Mouse (Mus musculus): ENCODE measurements around the gene Obsl1.
A peak's percentile ranks its signal among the peaks of the same experiment; 100 is the strongest.

The Obsl1 gene

DNA sequence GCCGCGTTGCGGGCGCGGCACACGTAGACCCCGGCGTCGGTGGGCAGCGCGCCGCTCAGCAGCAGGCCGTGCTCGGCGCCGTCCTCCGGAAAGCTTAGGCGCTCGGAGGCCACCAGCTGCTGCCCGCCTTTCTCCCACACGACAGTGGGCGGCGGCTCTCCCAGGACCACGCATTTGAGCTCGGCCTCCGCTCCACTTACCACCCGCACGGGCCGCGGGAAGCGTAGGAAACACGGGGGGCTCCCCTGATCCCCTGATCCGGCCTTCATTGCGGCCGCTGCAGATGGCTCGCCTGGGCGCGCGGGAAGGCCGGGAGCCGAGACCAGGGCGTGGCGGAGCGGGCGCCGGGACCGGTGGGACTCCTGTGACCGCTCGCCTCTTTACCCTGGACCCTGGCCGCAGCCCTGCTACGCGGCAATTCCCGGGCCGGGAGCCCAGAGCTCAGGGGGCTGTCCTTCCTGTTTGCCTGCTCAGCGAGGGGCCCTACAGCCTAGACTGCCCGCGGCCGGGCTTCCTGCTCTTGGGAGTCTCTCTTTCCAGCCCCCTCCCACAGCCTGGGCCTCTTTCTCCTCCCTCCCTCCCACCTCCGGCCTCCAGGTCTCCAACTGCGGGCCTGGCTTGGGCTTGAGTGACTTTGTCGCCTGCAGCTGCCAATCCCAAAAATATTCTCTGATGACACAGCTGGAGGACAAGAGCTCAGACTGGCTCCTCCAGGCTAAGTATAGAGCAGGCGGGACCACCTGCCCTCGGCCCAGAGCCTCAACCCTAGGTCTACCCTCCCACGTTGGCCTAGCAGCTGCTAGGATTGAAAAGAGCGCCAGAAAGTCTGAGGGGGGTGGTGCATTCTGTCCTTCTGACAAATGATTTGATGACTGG, at the start of gene Obsl1:
Gene Obsl1, minus strand, starts transcription at position 497 of the 876 bp plus-strand sequence.
- DNase-seq (ENCODE audit: low spot score): peak; percentile 41

DNA sequence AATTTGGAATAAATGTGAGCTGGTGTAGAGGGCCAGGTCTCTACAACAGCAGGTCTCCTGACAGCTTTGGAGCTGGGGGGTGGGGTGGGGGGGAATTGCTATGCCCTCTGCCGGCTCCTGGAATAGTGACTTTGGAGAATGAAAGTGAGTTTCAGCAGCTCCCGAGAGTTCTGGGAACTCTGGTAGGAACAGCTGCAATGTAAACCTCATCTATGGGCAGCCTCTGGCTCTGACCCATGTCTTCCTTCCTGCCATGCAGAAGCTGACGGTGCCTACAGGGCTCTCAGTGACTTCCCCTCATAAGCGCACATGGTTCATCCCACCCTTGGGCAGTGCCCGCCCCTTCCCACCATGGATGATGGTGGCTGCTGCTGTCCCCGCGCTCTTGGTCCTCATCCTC, 49.4 kb upstream of the Obsl1 start:
- DNase-seq (ENCODE audit: low spot score): no peak

DNA sequence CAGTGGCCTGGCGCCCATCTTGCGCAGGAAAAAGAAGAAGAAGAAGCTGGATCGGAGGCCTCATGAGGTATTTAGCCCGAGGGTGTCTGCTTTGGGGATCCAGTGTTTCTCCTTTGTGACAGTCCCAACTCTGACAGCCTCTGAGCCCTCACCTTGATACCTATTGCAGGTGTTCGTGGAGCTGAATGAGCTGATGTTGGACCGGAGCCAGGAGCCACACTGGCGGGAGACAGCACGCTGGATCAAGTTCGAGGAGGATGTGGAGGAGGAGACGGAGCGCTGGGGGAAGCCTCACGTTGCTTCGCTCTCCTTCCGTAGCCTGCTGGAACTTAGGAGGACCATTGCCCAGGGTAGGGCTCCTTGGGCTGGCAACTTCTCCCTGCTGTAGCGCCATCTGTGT, 44.3 kb upstream of the Obsl1 start:
- no peak for DNase-seq (ENCODE audit: low spot score)

DNA sequence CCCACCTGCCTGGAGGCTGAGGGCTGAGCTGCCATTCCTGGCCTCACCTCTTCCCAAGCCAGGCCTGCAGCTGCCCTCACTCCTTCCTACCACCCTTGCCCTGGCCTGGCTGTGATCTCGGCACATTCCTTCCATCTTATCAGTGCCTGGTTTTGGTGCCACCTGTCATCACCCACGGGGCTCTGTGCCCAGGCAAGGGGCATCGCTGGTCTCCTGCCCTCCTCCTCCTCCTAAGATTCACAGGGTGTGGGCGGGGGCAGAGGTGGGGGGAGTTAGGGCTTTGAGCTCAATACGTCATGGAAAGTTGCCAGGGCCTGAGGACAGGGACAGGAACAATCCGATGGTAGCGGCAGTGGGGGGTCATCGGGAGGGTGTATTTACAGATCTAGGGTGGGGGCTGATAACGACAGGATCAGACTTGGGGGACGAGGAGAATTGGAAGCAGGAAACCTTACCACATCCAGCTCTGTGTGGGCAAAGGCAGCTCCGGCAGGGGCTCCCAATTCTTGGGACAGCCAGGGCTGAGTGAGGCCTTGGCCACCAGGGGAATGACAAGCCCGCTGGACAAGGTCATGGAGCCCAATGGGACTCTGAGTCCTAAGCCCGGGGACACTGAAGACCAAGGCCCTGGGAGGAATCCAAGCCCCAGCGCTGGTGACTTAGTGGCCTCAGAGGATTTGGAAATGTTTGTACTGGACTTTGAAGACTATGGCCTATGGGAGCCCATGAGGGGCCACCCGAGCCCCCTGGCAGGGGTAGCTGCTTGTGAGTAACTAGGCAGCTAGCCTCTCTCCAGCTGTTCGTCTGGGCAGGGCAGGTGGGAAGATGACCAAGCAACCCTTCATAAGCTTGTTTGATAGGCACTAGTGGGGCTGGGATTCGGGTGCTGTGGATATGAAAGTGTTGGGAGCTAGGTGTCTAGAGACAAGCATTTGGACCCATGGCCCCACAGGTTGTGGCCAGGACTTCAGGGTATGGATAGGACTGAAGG, 43.3 kb upstream of the Obsl1 start:
- DNase-seq (ENCODE audit: low spot score): no peak

DNA sequence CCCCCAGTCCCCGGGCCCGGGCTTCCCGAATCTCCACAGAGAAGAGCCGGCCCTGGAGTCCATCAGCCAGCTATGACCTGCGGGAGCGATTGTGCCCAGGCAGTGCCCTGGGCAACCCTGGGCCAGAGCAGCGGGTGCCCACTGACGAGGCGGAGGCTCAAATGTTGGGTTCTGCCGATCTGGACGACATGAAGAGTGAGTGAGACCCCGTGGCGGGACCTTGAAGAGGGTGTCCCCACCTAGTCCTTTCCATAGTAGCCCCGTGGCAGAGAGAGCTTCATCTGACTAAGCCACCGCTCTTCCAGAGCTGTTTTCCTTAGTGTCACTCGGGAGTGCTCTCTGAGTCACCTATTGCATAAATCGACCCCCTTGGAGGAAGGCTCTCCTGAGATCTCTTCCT, 42.6 kb upstream of the Obsl1 start:
- no peak for DNase-seq (ENCODE audit: low spot score)

DNA sequence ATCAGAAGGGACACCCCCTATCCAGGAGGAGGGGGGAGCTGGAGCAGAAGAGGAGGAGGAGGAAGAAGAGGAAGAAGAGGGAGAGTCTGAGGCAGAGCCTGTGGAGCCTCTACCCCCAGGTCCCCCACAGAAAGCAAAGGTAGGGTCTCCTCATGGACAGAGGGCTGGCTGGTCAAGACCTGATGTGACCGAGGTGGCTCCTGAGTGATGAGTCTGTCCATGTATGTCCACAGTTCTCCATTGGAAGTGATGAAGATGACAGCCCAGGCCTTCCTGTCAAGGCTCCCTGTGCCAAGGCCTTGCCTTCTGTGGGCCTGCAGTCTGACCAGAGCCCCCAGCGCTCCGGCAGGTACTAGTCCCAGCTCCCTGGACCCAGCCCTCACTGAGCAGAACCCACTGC, 41.8 kb upstream of the Obsl1 start:
- DNase-seq (ENCODE audit: low spot score): no peak

DNA sequence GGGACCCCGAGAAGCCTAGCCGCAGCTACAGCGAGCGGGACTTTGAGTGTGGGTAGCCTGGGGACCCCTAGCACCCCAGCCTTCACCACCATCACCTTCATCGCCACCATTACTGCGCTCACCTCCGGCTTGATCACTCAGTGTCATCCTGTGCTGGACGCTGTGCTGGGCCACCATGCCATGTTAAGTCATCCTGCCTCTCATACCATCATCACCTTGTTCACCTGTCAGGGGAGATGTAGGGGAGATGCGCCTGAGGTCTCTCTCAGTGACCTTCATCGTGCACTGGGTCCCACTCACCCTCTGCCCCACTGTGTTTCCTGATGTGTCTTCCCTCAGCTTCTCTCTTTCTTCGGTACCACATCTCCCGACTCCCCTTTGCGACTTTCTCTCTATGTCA, 41.1 kb upstream of the Obsl1 start:
- DNase-seq (ENCODE audit: low spot score): no peak

DNA sequence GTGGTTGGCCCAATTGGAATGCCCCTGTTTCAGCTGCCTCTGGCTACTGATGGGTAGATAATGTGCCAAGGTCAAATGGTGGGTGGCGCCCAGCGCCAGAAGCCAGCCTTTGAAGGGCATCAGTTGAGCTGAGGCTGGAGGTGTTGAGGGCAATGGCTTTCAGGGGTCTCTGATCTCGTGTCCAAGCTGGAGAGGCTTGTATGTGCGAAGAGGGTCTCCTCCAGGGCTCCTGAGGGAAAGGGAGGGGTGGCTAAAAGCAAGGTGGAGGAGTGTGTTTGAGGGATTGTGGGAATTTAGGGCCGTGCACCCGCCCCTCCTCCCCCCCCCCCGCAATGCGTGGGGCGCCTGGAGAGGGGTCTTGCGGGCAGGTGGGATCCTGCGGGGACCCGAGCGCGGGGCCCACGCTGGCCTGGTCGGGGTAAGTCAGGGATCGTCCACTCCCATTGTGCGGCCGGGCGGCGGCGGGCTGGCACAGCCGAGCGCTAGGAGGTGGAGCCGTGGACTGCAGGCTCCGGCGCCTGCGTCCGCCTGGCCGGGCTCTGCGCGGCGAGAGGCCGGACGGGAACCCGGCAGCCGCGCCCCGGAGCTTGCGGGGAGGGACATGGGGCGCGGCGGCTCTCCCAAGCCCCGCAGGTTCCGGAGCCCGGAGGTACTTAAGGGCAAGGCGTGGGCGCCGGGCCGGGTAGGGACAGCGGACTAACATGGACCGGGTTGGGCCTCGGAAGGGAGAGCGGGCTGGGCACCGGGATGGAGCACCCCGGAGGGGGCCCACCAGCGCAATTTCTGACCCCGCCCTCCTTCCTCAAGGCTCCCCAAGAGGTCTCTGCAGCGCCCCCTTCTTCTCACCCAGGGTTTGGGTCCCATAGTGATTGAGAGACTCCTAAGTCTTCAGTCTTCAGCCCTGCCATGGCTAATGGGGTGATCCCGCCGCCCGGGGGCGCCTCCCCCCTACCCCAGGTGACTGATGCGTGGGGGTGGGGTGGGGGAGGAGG, 40.0 kb upstream of the Obsl1 start, which contains the start of gene Slc4a3:
Gene Slc4a3, plus strand, starts transcription at position 302 of the 992 bp plus-strand sequence.
- DNase-seq (ENCODE audit: low spot score): peak; percentile 45

DNA sequence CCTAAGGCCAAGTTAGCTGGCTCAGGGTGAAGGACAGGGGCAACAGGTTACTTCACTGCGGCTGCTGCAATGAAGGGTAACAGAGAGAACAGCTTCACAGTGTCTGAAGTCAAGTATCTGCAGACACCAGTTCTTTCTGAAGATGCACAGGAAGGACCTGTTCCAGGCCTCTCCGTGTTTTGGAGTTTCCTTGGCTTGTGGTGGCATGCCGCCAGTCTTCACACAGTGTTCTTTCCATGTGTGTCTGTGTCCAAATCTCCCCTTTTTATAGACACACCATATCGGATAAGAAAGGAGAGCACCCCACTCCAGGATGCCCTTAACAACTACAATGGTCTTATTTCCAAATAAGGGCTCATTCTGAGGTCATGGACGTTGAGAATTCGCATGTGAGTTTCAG, 38.1 kb upstream of the Obsl1 start:
- DNase-seq (ENCODE audit: low spot score): no peak

DNA sequence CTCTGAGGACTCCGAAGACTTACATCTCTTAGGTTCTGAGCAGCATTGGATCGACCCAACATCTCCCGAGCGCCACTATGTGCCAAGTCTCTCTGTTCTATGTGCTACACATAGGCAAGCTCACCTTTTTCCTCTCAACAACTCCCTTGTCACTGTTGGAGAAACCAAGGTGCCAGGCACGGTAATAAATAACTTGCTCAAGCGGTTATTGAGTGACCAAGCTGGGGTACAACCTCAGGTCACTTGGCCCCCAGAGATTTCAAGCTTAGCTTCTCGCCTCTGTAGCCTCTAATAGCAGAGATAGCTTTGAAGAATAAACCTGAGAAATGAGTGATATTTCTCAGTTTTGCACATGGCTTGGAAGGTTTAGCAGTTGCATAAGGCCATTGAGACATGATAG, 35.2 kb upstream of the Obsl1 start:
- DNase-seq (ENCODE audit: low spot score): no peak

DNA sequence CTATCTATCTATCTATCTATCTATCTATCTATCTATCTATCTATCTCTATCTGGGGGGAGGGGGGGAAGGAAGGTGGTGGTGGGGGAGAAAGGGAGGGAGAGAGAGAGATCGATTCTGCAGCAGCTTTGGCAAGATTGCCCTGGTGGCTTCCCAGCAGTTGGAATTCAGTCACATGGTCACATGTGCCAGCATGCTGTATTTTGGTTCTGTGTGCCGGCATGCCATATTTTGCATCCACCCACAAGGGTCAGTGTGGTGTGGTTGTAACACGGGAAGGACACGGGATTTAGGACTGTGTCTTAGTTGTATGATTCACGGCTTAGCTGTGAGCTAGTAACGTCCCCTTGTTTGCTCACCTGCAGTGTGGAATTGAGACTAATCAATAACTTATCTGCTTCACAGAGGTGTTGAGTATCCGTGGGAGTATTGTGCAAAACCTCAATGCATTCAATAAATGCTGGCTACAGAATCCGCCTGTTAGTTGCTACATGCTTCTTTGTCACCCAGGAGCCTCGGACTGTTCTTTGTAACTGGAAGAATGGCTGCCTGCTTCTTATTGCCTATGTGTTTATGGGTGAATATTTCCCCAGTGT, 32.4 kb upstream of the Obsl1 start:
- DNase-seq (ENCODE audit: low spot score): no peak

DNA sequence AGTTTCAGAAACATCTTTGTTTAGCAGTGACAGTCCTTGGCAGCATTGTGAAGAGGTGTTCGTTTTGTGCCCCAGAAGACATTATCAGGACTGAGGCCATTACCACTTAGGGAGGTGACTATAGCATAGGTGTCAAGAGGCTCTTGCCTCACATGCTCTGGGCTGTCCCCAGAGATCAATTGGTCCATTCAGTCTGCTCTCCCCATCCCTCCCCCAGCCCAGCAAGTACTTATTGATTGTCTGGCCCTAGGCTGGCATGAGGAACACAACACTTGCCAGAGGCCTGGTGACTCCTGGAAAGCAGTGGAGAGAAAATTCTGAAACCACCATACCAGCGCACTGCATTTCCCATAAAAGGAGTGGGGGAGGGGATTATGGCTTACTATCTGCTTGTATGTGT, 31.3 kb upstream of the Obsl1 start:
- DNase-seq (ENCODE audit: low spot score): no peak

DNA sequence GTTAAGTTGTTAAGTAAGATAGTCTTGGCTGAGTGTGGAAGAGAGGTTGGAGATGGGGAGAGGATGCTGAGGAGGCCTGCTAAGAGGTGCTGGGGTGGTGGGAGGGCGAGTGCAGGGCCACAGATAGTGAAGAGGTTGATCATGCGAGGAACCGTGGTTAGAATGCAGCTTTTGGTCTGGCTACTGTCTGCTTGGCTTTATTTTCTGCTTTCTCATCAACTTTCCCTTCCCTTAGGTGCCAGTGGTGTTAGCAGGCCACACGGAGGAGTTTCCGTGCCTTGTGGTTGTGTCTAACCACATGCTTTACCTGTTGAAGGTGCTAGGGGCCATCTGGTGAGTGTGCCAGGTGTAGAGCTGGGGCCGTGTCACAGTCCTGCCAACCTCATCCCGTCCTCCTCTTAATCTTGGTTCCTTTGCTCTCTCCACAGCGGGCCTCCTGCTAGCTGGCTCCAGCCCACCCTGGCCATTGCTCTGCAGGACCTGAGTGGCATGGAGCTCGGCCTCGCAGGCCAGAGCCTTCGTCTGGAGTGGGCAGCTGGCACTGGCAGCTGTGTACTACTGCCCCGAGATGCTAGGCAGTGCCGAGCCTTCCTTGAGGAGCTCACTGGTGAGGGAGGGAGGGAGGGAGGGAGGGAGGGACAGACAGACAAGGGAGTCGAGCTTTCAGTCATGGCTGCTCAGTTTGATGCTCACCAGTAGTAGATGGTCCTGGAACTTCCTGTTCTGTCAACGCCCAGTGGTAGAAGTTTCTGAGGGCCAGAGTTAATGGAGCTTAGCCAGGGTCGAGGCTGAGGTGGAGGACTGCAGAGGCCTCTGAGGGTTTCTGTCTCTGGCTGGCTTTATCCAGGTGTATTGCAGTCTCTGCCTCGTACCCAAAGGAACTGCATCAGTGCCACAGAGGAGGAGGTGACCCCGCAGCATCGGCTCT, 27.3 kb upstream of the Obsl1 start:
- DNase-seq (ENCODE audit: low spot score): no peak

DNA sequence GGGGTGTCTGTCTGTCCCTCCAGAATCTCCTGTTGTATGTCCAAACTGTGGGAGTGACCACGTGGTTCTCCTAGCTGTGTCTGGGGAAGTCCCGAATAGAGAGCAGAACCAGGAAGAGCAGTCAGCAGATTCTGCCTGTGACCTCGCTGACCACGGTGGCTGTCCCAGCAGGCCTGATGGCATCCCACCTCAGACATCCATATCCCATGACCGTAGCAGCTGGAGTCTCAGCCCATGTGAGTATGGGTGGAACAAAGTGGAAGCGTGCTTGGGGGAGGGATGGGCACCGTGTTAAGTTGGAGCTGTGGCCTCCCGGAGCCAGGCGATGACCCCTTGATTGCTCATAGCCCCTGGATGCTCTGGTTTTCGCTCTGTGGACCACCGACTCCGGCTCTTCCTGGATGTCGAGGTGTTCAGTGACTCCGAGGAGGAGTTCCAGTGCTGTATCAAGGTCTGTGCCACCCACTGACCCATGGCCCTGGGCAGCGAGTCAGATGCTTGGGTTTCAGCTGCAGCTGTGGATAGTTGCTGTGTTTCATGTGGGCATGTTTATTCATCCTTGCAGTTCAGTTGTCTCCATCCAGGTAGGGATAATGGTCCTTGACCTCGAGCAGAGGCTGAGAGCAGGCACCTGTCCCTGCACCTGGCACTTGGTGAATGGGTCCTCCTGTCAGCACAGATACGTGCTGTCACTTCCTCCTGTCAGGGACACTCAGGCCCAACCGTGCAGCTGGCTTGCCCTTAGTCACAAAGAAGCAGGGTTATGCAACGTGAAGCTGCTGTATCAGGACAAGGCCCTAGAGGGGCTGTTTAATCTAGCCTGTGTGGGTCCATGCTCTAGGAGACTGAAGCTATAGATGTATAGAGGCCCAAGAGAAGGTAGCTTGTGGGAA, 26.3 kb upstream of the Obsl1 start:
- no peak for DNase-seq (ENCODE audit: low spot score)

DNA sequence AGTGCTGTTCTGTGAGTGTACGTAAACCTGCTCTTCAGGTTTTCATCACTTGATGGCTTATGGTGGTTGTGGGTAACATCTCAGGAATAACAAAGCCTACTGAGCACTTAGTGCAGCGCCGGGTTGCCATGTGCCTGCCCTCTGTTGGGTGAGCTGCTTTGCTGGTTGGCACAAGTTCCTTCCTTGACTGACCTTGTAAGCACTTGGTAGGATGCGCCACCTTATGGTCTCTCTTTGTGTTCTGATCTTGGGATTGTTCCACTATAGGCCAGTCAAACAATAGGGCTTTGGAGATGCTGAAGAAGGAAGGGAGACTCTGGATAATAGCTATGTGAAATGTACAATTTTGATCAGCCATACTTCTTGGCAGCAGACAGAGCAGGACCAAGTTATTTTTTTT, 24.3 kb upstream of the Obsl1 start:
- no peak for DNase-seq (ENCODE audit: low spot score)

DNA sequence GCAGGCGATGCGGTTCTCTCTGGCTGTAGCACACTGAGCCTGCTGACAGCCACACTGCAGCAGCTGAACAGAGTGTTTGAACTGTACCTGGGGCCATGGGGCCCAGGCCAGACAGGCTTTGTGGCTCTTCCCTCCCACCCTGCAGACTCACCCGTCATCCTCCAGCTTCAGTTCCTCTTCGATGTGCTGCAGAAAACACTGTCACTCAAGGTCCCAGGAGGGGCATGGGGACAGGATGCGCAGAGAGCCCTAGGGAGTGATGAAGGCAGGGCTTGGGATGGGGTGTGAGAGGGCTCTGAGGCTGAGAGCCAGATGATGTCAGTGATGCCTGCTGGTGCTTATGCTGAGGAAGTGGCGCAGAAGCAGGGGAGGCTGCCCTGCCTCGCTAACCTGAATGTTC, 18.4 kb upstream of the Obsl1 start:
- no peak for DNase-seq (ENCODE audit: low spot score)

DNA sequence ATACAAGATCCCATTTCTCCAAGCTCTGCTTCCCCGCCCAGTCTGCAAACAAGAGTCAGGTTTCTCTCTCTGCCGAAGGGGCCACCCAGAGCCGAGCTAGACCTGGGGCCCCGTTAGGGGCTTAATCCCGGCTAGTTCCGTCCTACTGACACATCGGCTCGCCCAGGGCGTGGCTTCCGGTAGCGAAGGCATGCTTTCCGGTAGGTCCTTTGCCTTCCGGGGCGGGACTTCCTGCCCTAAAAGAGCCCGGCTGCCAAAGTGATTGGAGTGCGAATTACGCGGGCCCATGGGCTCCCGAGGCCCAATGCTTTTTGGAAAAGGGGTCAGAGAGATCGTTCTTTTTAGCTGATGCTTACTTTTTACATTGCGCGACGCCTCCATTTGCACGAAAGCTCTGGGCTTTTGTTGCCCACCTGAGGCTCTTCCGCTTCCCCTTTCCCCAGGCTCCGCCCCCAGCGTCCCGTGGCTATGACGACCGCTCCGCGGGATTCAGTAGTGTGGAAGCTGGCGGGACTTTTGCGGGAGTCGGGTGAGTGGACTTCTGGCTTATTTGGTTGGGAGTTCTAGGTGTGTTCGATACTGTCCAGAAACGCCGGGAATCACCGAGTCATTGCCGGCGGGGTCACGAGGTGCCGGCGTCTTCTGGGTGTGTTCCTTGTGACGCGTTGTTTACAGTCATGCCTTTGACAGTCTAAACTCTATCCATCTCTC, 15.2 kb upstream of the Obsl1 start, which contains the start of gene Stk11ip:
Gene Stk11ip, plus strand, starts transcription at position 209 of the 711 bp plus-strand sequence.
- peak; percentile 94 for DNase-seq (ENCODE audit: low spot score)

DNA sequence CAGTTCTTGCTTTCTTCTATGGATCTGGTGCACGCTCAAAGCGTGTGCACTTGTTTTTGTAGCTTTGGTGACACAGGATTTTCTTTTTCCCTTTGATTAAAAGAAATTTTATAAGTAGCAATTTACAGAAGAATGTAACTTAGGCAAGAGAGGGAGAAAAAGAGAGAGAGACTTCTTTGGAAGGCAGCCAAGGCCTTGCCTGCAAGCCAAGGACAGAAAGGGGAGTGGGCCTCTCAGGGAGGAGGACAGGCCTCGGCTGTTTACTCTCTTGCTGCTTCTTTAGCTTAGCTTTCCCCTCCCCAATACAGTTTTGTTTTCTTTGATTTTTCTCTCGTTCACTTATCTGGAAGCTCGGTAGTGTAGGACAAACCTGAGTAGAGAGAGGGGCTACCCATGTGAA, 13.3 kb upstream of the Obsl1 start:
- no peak for DNase-seq (ENCODE audit: low spot score)
